47 mouse cellular contexts compared by ENCODE assay signal in the genomic region with DNA sequence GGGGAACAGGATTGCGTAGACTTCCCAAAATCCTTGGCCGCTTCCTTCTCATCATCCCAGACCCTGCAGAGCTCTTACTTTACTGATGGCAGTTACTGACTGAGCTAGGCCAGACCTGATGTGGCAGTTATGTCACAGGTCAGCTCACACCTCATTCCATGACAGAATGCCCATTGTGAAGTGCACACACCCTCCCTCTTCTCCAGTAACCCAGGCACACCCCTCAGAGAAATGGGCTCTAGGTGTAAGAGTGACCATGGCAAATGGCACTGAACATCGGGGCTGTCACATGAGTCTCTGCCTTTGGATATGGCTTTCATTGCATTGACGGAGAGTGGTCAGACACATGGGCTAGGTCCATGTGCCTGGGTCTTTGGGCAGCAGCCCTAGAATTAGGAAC. TPM values are rescaled to one million over a fixed set of nuclear protein-coding genes. Genes with fewer than 3 reads are reported as not detected.
"Had no signal": no experiment of that assay in that cellular context is flagged by ENCODE, and none has a peak within 500 bp of the region (broad histone marks: within the 10 kb centered on the region; RNA-seq: fewer than 3 reads in every experiment).

A gene (minus strand): TSS at position 101 of the 400 bp plus-strand sequence.

- H3K36me3 ChIP-seq: limb, embryonic 10.5 days; limb, embryonic 12.5 days; limb, embryonic 13.5 days; limb, embryonic 15.5 days; liver, embryonic 12.5 days; liver, embryonic 13.5 days; liver, embryonic 15.5 days; lung, embryonic 15.5 days; midbrain, embryonic 10.5 days; midbrain, embryonic 12.5 days; midbrain, embryonic 13.5 days; midbrain, embryonic 15.5 days had no signal

- H3K27me3 ChIP-seq: limb, embryonic 12.5 days; limb, embryonic 13.5 days; limb, embryonic 15.5 days; liver, embryonic 12.5 days; liver, embryonic 13.5 days; liver, embryonic 15.5 days; lung, embryonic 15.5 days; megakaryocyte, embryonic 14.5 days; midbrain, embryonic 12.5 days; midbrain, embryonic 13.5 days; midbrain, embryonic 15.5 days had no signal

- H3K4me1 ChIP-seq: limb, embryonic 10.5 days; limb, embryonic 12.5 days; limb, embryonic 13.5 days; limb, embryonic 15.5 days; liver, embryonic 12.5 days; liver, embryonic 13.5 days; liver, embryonic 15.5 days; lung, embryonic 15.5 days; megakaryocyte, embryonic 14.5 days; midbrain, embryonic 10.5 days; midbrain, embryonic 12.5 days; midbrain, embryonic 13.5 days; midbrain, embryonic 15.5 days had no signal

- H3K9me3 ChIP-seq: limb, embryonic 10.5 days; limb, embryonic 12.5 days; limb, embryonic 13.5 days; limb, embryonic 15.5 days; liver, embryonic 12.5 days; liver, embryonic 13.5 days; liver, embryonic 15.5 days; lung, embryonic 15.5 days; midbrain, embryonic 10.5 days; midbrain, embryonic 12.5 days; midbrain, embryonic 13.5 days; midbrain, embryonic 15.5 days had no signal

- H3K27ac ChIP-seq: left cerebral cortex, adult 2 months; limb, embryonic 10.5 days; limb, embryonic 12.5 days; limb, embryonic 13.5 days; limb, embryonic 15.5 days; liver, embryonic 12.5 days; liver, embryonic 13.5 days; liver, embryonic 14.5 days; liver, embryonic 15.5 days; lung, embryonic 15.5 days; macrophage; midbrain, embryonic 10.5 days; midbrain, embryonic 12.5 days; midbrain, embryonic 13.5 days; midbrain, embryonic 15.5 days had no signal

- H3K9ac ChIP-seq: limb, embryonic 12.5 days; limb, embryonic 13.5 days; limb, embryonic 15.5 days; liver, embryonic 12.5 days; liver, embryonic 13.5 days; liver, embryonic 14.5 days; liver, embryonic 15.5 days; liver, postnatal 0 days; lung, embryonic 14.5 days; lung, embryonic 15.5 days; midbrain, embryonic 12.5 days; midbrain, embryonic 13.5 days; midbrain, embryonic 15.5 days had no signal

- H3K4me3 ChIP-seq: left cerebral cortex, adult 2 months; limb, embryonic 10.5 days; limb, embryonic 12.5 days; limb, embryonic 13.5 days; limb, embryonic 15.5 days; liver, embryonic 12.5 days; liver, embryonic 13.5 days; liver, embryonic 15.5 days; lung, embryonic 15.5 days; megakaryocyte, embryonic 14.5 days; midbrain, embryonic 10.5 days; midbrain, embryonic 12.5 days; midbrain, embryonic 13.5 days; midbrain, embryonic 15.5 days; myocyte had no signal

- DNase-seq: left cerebral cortex, postnatal 4 days; liver; liver, embryonic 13.5 days; liver, postnatal 0 days; lung, adult 18-20 months; lung, adult 2 months; lung, embryonic 14.5 days; lung, postnatal 10 days; lung, postnatal 14 days; lung, postnatal 36 days; lung, postnatal 4 days; midbrain, embryonic 14.5 days had no signal

- ATAC-seq: liver, embryonic 12.5 days; liver, postnatal 0 days; lung, postnatal 0 days; midbrain, embryonic 13.5 days; midbrain, embryonic 15.5 days; midbrain, embryonic 16.5 days had no signal

- H3K4me2 ChIP-seq: limb, embryonic 12.5 days; limb, embryonic 13.5 days; limb, embryonic 15.5 days; liver, embryonic 11.5 days; liver, embryonic 12.5 days; liver, embryonic 13.5 days; liver, embryonic 15.5 days; lung, embryonic 14.5 days; lung, embryonic 15.5 days; midbrain, embryonic 11.5 days; midbrain, embryonic 12.5 days; midbrain, embryonic 13.5 days; midbrain, embryonic 15.5 days had no signal

RNA-seq across cellular contexts. Expression of the gene that starts here (rescaled TPM):
- total RNA-seq: left cerebral cortex, adult 2 months; left cerebral cortex, adult 8-10 months; left cerebral cortex, postnatal 10 days; left cerebral cortex, postnatal 14 days; left cerebral cortex, postnatal 25 days; left cerebral cortex, postnatal 36 days; left cerebral cortex, postnatal 4 days; liver, adult 2 months; megakaryocyte progenitor cell, adult 5-6 weeks; megakaryocyte, adult 5-6 weeks; megakaryocyte-erythroid progenitor cell, adult 5-6 weeks; midbrain, postnatal 0 days; monocyte, adult 5-6 weeks had no signal
- polyA plus RNA-seq: limb, embryonic 10.5 days; limb, embryonic 11.5 days; limb, embryonic 12.5 days; limb, embryonic 13.5 days; limb, embryonic 14.5 days; limb, embryonic 15.5 days; liver, adult 2 months; liver, embryonic 11.5 days; liver, embryonic 12.5 days; liver, embryonic 13.5 days; liver, embryonic 14.5 days; liver, embryonic 15.5 days; liver, embryonic 16.5 days; liver, postnatal 0 days; lung, adult 2 months; lung, embryonic 14.5 days; lung, embryonic 15.5 days; lung, embryonic 16.5 days; lung, postnatal 0 days; macrophage; midbrain, embryonic 10.5 days; midbrain, embryonic 11.5 days; midbrain, embryonic 12.5 days; midbrain, embryonic 13.5 days; midbrain, embryonic 14.5 days; midbrain, embryonic 15.5 days; midbrain, embryonic 16.5 days; midbrain, postnatal 0 days; myocyte had no signal
